11 mouse cellular contexts compared by ENCODE assay signal in genomic region chr16:78473456-78473855, GRCm38 (mm10).
DNase-seq lines count a peak whose midpoint lies in the region; ATAC-seq and TF ChIP-seq lines count a peak whose summit lies in the region.
"Had no signal": no experiment of that assay in that cellular context is flagged by ENCODE, and none has a peak within 500 bp of the region (broad histone marks: within the 10 kb centered on the region; RNA-seq: fewer than 3 reads in every experiment).

No protein-coding gene starts in this region.

- TF ChIP-seq CTCF in liver, postnatal 0 days (IDR thresholded peaks at IDR 0.05; ENCODE audit: low read depth): no peak
- no peak for TF ChIP-seq CTCF in thymus, adult 2 months (IDR thresholded peaks at IDR 0.05; ENCODE audit: borderline replicate concordance, control insufficient read depth, extremely low read depth, insufficient read depth, low read length, poor library complexity)

- H3K27ac ChIP-seq in liver, postnatal 0 days (ENCODE audit: low read depth): peak overlapping the region; percentile 51; the same call in 1 of the 2 replicates
- H3K27ac ChIP-seq in thymus, adult 2 months (ENCODE audit: control insufficient read depth, insufficient read depth, low read length): no peak overlapping the region
- H3K27ac ChIP-seq in hindbrain, embryonic 16.5 days (ENCODE audit: low read depth, low read length): no peak overlapping the region
- H3K27ac ChIP-seq: limb, embryonic 15.5 days had no signal

- 0 out of 2 replicates have a peak, but pooled peaks cover 3% of the 10 kb centered on the region for H3K4me1 ChIP-seq in liver, postnatal 0 days (ENCODE audit: insufficient read depth)
- H3K4me1 ChIP-seq in thymus, adult 2 months (replicated peaks; ENCODE audit: control insufficient read depth, insufficient read depth, low read length): no peaks in the 10 kb centered on the region
- H3K4me1 ChIP-seq in hindbrain, embryonic 16.5 days (ENCODE audit: control insufficient read depth, insufficient read depth, low read depth, low read length): no peaks in the 10 kb centered on the region
- H3K4me1 ChIP-seq: limb, embryonic 15.5 days had no signal

- no peak overlapping the region for H3K9ac ChIP-seq in liver, postnatal 0 days (replicated peaks)
- H3K9ac ChIP-seq in hindbrain, embryonic 16.5 days (ENCODE audit: low read depth, low read length): no peak overlapping the region
- H3K9ac ChIP-seq: limb, embryonic 15.5 days had no signal

- 20% methylated on average over 7 of the region's 7 CpGs for WGBS in liver, postnatal 0 days (ENCODE audit: insufficient replicate concordance)
- 45% methylated on average over 7 of the region's 7 CpGs for WGBS in thymus, adult 2 months
- 93% methylated on average over 7 of the region's 7 CpGs for WGBS in hindbrain, embryonic 16.5 days

- no peaks in the 10 kb centered on the region for H3K36me3 ChIP-seq in liver, postnatal 0 days (replicated peaks; ENCODE audit: insufficient read depth, low read length)
- no peaks in the 10 kb centered on the region for H3K36me3 ChIP-seq in thymus, adult 2 months (ENCODE audit: control insufficient read depth, insufficient read depth, low read length)
- H3K36me3 ChIP-seq in hindbrain, embryonic 16.5 days (ENCODE audit: control insufficient read depth, insufficient read depth, low read length): no peaks in the 10 kb centered on the region
- H3K36me3 ChIP-seq: limb, embryonic 15.5 days had no signal

- H3K27me3 ChIP-seq in liver, postnatal 0 days (ENCODE audit: insufficient read depth, low read length): no peaks in the 10 kb centered on the region
- H3K27me3 ChIP-seq in thymus, adult 2 months (ENCODE audit: control insufficient read depth, insufficient read depth, low read length): no peaks in the 10 kb centered on the region
- H3K27me3 ChIP-seq in hindbrain, embryonic 16.5 days (replicated peaks; ENCODE audit: control insufficient read depth, insufficient read depth, low read length): no peaks in the 10 kb centered on the region
- H3K27me3 ChIP-seq: limb, embryonic 15.5 days had no signal

- ATAC-seq in liver, postnatal 0 days: peak; percentile 100
- ATAC-seq in hindbrain, embryonic 16.5 days: no peak

- peak; percentile 68 for TF ChIP-seq EP300 in liver, postnatal 0 days (IDR thresholded peaks at IDR 0.05; ENCODE audit: low read depth)

- no peak overlapping the region for H3K4me3 ChIP-seq in liver, postnatal 0 days (ENCODE audit: low read depth, low read length)
- no peak overlapping the region for H3K4me3 ChIP-seq in thymus, adult 2 months (ENCODE audit: control insufficient read depth, insufficient read depth, low read length)
- no peak overlapping the region for H3K4me3 ChIP-seq in hindbrain, embryonic 16.5 days (ENCODE audit: low read length)
- H3K4me3 ChIP-seq: limb, embryonic 15.5 days had no signal

- TF ChIP-seq POLR2A in thymus, adult 2 months (IDR thresholded peaks at IDR 0.05; ENCODE audit: control insufficient read depth, extremely low read depth, insufficient read depth, low read length, poor library complexity): no peak

- DNase-seq in layer of hippocampus, postnatal 10 days (ENCODE audit: low spot score in 2 of 2): peak; percentile 10 to 22
- no peak for DNase-seq in layer of hippocampus, postnatal 25 days (ENCODE audit: extremely low spot score in 1 of 2, low spot score in 1 of 2)
- peak; percentile 24 for DNase-seq in fibroblast of lung, adult 2 months (ENCODE audit: low read depth)
- DNase-seq in liver, postnatal 0 days: peak; percentile 69
- DNase-seq in urinary bladder, postnatal 25 days (ENCODE audit: low spot score): peak; percentile 41
- DNase-seq in thymus, adult 2 months: no peak
- DNase-seq in right cerebral cortex, postnatal 4 days: no peak
- DNase-seq: heart, postnatal 10 days; right cerebral cortex, adult 18-20 months had no signal

- no peak overlapping the region for H3K4me2 ChIP-seq in liver, postnatal 0 days (ENCODE audit: low read depth, low read length)
- H3K4me2 ChIP-seq in hindbrain, embryonic 16.5 days (ENCODE audit: low read length): no peak overlapping the region
- H3K4me2 ChIP-seq: limb, embryonic 15.5 days had no signal

- no peaks in the 10 kb centered on the region for H3K9me3 ChIP-seq in liver, postnatal 0 days (ENCODE audit: low read length)
- H3K9me3 ChIP-seq in hindbrain, embryonic 16.5 days (ENCODE audit: control insufficient read depth, low read length): no peaks in the 10 kb centered on the region
- H3K9me3 ChIP-seq: limb, embryonic 15.5 days had no signal

Comparison
In these comparisons a context has a peak if more than half of its experiments do, and no peak if none do; other contexts are left out.
1. DNase-seq: peak in layer of hippocampus, postnatal 10 days (2 of 2), fibroblast of lung, adult 2 months (single experiment), liver, postnatal 0 days (single experiment) and urinary bladder, postnatal 25 days (single experiment); none in layer of hippocampus, postnatal 25 days (0 of 2), thymus, adult 2 months (single experiment) and right cerebral cortex, postnatal 4 days (single experiment).